Mouse (Mus musculus) kidney, postnatal 14 days (tissue): Measurements from ENCODE around the gene Olfr748.
"Not testable (repeated sequence)": the region's sequence is repeated elsewhere in the genome, so short reads cannot be mapped to it uniquely, and the experiment has no call there.

Experiments
- DNase-seq: peaks from one replicate; pipeline ENCODE4 v3.0.0; 2022; ENCODE audit warnings: mixed read lengths

Gene Olfr748

GRCm38 (mm10) chr14:50707073-50707472 is at the start of gene Olfr748:
Olfr748 (plus strand) TSS chr14:50707373.
- no peak for DNase-seq

- no peak for DNase-seq
These were observed 14.1 kb upstream of the Olfr748 start, which contains the start of gene Olfr747 for GRCm38 (mm10) chr14:50693106-50693505. Olfr747 (minus strand) TSS chr14:50693206.

GRCm38 (mm10) chr14:50719875-50720274 is 12.7 kb downstream of the Olfr748 start:
- DNase-seq = not testable (repeated sequence)

DNA sequence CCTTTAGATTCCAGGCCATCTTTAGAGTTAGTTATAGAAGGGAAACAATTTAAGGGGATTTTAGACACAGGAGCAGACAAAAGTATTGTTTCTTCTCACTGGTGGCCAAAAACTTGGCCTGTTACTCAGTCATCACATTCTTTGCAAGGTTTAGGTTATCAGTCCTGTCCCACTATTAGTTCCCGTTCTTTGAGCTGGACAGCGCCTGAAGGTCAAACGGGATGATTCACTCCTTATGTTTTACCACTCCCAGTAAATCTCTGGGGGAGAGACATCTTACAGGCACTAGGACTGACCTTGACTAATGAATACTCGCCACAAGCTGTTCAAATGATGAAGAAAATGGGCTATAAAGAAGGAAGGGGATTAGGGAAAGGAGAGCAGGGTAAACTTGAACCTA is 15.2 kb downstream of the Olfr748 start:
- not testable (repeated sequence) for DNase-seq

DNA sequence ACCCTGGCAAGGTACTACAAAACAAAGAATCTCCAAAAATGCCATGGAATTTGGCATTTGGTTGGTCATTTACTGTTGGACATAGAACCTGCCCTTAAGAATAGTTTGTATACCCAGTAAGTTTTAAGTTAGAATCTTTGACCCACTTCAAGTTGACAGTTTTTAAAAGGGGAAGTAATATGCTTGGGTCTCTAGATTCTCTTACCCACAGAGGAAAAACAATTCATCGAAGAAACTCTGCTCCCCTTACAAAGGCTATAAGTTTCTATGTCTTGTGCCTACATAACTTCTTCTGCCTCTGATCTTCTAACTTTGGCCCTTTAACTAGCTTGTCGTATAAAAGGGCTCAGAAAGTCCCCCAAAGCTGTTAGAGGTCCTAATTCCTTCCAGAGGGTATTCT is 33.2 kb downstream of the Olfr748 start:
- no peak for DNase-seq

DNA sequence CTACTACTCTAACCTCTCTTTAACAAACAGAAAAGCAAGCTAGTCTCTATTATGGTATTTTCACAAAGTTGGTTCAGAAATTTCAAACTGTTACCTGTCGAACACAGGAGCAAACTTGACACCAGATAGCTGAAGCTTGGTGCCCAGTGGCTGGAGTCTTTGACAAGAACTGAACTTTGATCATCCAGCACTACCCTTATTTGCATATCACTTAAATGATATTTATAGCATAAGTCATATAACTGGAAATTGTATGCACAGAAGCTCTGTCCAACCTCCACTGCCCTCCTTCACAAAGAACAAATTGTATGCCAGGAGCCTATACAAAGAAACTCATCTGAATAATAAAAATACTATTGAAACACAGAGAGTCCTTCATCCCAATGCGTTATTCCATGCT is 34.4 kb downstream of the Olfr748 start:
- DNase-seq = no peak

DNA sequence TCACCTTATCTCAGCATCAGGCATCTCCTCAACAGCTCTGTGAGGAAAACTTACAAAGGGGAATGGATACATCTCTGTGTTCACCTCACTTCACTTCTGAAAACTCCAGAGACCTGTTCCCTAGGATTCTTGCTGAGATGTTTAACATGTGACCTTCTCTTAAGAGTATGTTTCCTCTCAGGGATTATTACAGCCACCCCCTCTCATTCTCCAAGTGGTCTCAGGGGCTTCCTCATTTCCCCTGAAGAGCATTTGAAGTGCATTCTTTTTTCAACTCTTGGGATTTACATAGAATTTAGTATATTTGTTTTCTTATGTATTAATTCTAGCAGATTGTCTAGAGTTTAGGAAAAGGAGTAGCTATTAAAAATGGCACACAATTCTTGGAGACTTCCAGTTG is 37.8 kb downstream of the Olfr748 start, which contains the start of gene Olfr749:
Gene Olfr749 (minus strand): TSS at position 101 of the 400 bp plus-strand sequence.
- DNase-seq = no peak

- DNase-seq = no peak
These were observed 51.4 kb downstream of the Olfr748 start for GRCm38 (mm10) chr14:50758416-50759085.
